Mouse (Mus musculus) cerebellum, postnatal 4 days (tissue): ENCODE data around the gene Trpm2.
A peak's percentile ranks its signal among the peaks of the same experiment; 100 is the strongest.
"Not testable (repeated sequence)": the region's sequence is repeated elsewhere in the genome, so short reads cannot be mapped to it uniquely, and the experiment has no call there.

ENCODE experiments used
- DNase-seq, 2 experiments: peaks; one replicate each; pipeline ENCODE4 v3.0.0; 2022; ENCODE audit warnings: low spot score in 2 of 2, mixed read lengths in 1 of 2

Trpm2 gene

DNA sequence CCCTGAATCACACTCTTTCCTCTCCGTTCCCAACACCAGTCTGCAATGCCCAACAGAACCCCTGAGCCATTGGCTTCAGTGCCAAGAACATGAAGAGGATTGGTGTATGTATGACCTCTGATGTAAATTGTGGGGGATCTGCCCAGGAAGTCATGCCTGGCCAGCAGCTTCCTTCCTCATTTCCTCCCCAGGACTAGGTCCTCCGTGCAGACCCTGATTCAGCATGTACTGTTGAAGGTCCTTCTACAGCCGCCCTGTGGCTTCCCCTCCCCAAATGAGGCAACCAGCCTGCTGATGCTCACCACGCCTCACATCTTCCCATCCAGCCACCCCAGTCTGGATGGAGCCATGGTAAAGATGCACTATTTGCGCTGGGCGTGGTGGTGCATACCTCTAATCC, at the start of gene Trpm2:
Gene Trpm2, minus strand, starts transcription at position 83 of the 400 bp plus-strand sequence.
- DNase-seq = no peak

DNA sequence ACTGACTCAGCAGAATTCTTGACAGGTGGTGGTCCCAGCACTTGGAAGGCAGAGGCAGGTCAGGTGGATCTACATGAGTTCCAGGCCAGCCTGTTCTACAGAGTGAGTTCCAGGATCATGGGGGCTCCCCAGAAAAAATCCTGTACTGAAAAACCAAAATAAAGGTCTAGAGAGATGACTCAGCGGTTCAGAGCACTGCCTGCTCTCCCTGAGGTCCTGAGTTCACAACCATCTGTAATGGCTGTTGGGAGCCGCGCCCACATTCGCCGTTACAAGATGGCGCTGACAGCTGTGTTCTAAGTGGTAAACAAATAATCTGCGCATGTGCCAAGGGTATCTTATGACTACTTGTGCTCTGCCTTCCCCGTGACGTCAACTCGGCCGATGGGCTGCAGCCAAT, 49.6 kb upstream of the Trpm2 start:
- DNase-seq = not testable (repeated sequence)

DNA sequence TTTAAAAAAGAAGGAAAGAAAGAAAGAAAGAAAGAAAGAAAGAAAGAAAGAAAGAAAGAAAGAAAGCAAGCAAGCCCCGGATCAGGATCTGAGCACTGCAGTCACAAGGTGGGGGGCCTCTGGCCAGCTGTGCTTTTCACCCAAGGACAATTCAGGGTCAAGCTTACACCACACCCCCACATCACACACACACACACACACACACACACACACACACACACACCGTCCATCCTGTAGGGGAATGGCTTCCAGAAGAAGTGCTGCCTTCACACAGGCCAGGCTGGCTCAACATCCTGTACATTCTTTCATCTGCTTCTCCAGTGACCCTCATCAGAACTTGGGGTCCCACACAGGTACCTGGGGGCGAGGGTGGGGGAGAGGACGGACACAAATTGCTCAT, 48.9 kb upstream of the Trpm2 start:
- DNase-seq = no peak

DNA sequence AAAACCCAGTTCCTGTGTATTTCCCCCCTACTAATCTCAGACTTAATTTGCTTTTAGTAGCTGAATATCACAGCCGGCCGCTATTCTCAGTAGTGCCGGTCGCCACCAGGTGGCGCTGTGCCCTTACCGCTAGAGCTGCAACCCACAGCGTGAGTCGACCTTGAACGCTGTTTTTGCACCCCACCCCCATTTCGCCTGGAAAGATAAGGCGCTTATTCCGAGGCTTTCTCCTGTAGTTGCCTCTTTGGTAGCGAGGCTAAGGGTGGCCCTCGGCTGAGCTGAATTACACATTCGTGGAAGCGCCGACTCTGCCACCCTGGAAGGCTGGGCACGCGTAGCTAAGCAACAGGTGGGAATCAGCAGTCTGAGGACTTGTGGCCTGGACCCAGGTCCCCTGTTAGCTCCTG, 48.4 kb upstream of the Trpm2 start:
- DNase-seq = peak; percentile 62 to 85

DNA sequence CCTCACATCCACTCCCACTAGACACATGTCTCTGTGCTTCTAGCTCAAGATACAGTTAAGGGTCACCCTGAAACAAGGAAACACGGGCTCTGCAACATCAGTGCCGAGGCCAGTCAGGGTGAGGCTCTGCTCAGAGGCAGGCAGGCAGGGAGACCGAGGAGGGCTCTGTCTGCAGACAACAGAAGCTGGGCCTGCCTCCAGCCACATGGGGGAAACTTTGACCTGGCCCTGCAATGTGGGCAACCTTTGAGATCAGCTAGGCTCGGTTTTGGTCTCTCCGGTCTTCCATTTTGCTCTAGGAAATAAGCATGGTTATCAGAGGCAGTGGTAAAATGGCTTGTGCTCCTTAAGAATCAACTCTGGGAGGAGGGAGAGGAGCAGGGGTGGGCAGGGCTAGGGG, 46.0 kb upstream of the Trpm2 start:
- no peak for DNase-seq

DNA sequence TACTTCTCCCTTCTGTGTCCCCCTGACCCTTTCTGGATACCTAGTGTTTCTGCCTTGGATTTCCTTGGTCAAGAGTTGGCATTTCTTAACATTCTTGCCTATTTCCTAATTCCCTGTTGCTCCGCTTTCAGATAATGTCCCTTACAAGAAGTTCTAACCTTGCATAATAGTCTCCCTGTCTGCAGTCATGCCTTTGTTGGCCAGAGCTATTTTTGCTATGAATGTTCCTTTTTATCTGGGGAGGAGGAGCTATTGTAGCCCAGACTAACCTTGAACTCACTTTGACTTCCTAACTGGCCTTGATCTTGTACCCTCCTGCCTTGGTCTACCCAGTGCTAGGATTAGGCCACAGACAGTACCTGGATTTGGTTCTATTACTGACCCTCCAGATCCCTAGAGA, 45.1 kb upstream of the Trpm2 start:
- no peak for DNase-seq

DNA sequence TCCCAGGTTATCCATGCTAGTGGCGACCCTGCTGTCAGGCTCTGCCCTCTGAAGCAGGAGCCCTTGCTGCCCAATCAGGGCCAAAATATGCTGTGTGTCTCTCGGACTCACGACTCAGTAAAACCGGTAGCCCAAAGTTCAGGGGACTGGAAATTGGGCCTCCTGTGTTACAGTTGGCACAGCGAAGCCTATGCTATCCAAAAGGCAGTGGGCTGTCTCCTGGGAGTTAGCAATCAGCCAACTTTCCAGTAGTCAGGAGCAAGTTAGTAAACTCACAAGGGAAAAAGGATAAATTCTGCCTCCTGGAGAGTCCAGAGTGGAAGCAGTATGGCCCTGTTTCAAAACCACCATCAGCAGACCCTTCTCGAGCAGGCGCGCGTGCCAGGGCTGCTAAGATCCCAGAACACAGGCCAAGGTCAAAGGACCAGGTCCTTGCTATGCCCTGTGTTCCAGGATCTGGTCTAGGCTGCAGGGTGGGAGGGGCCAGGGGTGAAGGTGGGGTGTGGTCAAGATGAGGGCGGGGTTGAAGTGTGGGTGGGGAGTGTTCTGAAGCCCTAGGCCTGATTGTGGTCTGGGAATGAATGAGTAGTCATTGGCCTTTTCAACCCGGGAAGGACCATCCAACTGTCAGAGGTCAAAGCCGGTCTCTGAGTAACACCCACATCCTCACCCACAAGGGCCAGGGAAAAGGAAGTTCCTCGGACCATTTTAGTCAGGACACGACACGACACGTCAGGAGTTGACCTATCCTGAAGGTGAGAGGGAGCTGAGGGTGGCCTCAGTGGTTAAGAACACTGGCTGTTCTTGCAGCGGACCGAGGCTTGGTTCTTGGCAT, 42.5 kb upstream of the Trpm2 start:
- no peak for DNase-seq

DNA sequence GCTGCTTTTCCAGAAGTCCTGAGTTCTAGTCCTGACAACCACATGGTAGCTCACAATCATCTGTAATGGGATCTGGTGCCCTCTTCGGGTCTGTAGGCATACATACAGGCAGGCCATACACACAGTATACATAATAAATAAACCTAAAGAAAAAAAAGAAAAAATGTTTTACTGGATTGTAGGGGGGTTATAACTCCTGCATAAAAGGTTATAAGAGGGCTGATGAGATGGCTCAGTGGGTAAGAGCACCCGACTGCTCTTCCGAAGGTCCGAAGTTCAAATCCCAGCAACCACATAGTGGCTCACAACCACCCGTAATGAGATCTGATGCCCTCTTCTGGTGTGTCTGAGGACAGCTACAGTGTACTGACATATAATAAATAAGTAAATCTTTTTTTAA, 40.8 kb upstream of the Trpm2 start:
- not testable (repeated sequence) for DNase-seq

DNA sequence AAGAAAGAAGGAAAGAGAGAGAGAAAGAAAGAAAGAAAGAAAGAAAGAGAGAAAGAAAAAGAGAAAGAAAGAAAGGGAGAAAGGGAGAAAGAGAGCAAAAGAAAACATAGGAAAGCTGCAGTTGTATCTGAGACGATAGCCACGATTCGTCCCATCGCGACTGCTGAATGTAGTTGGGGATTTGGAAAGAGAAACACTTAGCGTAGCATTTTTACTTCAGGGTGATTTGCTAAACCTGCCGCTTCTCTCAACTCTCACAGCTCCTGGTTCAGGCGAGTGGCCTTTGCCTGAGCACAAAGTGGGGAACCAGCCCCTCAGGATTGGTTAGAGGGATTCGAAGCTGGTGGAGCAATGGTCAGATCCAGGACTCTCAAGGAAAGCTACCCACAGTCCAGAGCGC, 40.0 kb upstream of the Trpm2 start:
- DNase-seq = no peak

DNA sequence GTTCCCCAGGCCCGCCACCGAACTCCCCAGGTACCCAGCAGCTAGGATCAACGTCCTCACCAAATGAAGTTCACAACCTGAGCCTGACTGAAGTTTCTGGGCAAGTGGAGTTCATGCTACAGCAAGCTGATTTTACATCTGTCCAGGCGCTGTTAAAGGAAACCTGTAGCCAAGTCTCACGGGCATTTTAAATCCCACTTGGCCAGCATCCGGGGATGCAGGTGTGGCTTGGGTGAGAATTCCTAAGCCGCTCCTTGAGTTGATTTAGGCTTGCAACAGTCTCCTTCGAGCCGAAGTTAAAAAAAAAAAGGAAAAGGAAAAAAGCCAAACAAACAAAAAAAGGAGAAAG, 39.6 kb upstream of the Trpm2 start, which contains the start of gene Pfkl:
Gene Pfkl, minus strand, starts transcription at position 139 of the 349 bp plus-strand sequence.
- DNase-seq = no peak

DNA sequence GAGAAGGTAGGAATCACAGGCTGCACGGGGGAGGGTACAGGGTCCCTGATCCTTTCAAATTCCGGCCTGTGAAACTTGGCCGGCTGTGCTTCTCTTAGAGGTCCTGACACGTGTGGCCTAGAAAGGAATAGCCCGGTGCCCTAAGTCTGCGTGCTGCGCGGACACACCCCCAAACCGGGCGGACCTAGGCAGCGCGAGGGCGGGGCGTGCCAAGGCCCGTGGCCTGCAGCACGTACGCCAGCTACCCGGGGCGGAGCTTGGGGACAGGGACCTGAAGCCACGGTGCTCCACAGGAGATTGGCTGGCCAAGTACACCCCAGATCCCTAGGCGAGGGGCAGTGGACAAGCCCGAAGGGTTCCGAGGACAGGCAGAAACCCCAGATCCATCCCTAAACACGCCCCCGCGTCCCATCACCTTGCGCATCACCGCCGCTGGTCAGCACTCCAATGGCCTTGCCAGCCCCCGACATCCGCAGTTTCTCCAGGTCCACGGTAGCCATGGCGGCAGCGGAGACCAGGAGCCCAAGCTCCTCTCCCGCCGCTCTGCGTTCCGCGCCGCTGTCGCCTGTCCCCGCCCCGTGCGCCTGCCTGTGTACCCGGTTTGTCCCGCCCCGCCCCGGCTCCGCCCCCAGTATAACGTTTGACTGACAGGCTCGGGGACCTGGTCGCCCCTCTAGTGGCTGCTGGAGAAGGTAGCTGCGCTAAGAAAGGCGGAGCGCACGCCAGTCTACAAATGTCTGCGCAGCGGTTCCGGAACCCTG, 39.0 kb upstream of the Trpm2 start:
- peak; percentile 86 to 94 for DNase-seq

DNA sequence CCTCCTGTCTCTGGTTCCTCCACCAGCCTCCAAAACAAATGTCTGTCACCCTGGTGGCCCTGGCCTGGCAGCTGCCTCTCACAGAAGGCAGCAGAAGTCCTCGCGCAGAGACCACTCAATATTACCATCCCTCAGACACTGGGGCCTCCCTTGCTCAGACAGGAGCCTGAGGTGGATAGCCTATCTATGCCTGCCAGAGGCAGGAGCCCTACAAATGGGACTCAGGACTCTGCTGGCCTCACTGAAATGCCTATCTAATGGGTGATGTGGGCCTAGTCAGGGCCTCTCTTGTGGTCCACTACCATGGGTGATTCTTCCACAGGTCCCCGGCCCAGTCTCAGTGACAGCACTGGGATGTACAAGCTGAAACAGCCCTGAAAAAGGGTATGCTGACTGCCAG, 37.8 kb upstream of the Trpm2 start:
- no peak for DNase-seq

DNA sequence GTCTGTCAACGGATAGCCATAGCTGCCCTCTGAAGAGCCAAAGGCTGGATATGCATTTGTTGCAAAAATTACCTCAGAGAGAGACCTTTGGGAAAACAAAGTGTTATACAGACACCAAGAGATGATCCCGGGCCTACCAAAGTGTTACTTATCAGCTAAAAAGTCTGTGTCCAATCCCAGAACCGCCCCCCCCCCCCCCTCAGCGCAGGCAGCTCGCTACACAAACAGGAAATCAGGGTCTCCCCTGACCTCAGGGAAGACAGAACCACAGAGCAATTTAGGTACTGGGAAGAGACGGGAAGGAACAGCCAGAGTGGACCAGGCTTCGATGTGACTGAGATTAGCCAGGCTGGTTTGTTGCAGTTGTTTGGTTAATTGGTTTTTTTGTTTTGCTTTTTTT, 36.8 kb upstream of the Trpm2 start:
- no peak for DNase-seq

DNA sequence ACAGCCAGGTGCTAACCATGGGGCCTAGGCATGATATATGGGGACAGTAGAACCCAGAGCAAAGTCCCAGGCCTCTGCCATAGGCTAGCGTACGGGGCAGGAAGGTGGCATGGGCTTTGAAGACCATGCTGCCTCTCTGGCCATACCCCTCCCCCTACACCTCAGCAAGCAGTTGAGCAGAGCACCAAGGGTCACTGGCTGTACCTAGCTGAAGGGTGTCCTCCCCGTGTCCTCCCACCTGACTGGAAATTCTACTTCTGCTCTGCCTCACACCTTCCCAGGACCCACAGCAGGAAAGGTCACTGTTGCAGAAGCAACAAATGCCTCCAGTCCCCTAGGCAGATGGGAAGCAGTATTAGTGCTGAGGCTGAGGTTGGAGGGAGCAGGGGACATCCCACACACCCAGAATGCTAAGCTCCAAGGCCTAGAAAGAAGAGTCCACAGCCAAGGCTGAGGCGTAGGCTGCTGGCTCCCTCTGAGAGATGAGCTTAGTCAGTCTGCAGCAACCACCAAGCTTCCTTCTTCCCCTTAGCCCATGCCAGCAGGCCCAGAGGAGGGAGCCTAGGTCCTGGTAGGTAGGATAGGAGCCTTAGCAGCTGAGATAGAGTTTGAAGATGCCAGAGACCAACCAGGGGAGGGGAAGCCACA, 35.6 kb upstream of the Trpm2 start:
- DNase-seq = no peak

DNA sequence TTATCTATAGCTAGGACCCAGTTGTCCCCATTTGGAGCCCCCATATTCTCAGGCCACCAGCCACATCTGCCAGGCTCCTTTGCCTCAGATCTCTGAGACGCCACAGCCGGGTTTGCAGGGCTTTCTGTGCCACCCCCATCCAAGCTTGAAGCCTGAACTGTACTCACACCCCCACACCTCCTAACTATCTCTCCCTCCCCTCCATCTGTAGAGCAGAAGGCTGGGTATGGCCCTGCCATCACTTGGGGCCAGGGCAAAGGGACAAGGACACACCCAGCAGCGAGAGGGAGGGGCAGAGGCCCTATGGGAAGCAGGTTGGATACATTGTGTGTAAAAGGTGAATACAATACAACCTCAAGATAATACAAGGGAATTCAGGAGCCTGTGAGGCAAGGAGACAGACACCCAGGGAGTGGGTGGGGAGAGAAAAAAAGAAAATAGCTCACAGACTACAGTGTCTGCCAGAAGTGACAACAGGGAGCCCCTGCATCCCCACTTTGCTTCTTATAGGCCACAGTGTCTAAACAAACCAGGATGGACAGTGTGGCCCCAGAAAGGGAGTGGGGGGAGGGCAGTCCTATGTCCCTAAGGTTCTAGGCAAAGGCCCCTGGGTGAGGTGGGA, 34.2 kb upstream of the Trpm2 start:
- no peak for DNase-seq

DNA sequence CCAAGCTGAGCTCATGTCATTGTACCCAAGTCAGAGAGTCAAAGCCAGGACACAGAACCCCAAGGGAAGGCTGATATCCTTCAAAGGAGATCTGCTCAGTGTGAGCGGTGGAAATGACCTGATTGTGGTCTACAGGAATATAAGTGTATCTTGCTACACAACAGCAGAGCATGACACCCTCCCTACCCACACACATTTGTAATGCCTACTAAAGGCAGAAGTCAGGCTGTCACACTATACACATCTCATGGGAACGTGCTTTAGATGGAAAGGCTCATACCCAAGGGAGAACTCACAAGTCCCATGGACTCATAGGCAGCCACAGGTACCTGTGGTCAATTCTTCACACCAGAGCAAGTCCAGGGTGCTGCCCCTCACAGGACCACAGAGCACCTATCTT, 32.0 kb upstream of the Trpm2 start:
- DNase-seq = no peak

DNA sequence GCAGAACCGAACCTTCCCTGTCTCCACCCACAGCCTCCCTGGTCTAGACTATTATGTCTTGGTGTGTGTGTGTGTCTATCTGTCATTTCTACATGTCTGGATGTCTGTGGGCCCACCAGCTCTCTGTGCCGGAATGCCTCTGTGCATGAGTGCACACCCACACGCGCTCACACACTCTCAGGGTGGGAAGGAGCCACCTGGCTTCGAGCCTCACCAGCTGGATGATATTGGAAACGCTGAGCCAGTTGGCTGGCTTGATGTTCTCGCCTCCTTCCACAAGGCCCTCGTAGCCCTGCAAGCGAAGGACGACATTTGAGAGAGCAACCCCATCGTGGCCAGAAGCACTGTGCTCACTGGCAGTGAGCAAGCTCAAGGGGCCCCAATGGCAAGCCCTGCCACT, 31.4 kb upstream of the Trpm2 start:
- no peak for DNase-seq

DNA sequence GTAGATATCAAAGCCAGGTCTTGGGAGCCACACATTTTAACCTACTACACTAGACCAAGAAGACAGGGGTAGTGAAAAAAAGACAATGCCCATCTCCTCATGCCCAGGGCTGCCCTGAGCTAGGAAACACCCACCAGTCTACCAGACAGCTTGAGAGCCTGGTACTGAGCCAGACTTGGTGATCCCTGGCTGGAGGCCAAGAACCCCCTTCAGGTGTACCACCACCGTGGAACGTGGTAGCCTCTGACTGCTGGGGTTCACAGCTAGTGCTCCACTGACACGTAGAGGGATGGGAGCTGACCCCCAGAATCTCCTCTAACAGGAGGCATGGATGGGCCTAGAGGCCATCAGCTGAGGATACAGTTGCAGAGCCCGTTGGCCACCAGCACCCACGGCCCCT, 29.8 kb upstream of the Trpm2 start:
- no peak for DNase-seq

DNA sequence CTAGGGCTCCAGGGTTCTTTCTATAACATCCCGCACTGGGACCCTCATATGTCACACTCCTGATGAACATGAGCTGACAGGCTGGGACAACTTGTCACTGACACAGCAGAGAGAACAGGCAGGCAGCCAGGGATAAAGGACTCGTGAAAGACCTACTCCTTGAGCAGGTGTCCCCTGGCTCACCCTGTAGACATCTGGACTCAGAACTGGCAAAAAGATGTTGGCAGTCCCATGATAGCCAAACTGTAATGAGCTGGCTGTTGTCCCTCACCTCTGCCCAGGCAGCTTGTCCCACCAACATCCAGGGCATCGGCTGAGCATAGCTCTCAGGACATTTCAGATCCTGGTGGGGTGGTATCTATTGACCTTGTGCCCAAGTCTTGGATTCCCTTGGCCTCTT, 25.3 kb upstream of the Trpm2 start:
- no peak for DNase-seq

DNA sequence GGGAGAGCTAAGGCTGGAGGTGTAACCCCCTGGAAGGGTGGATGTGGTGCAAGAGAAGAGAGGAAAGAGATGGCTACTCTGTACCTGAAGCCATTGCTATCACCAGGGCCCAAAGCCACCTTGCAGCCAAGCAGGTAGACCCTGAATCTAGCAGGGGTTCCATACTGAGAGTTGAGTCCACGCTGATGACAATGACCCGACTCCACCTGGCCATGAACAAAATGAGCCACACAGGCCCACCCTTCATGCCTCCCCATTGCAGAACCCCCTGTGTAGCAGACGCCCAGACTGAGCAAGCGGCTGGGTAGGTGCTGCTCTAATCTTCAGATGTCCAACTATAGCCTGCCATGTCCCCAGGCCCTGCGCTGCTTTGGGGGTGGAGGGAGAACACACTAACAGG, 15.4 kb upstream of the Trpm2 start:
- no peak for DNase-seq

DNA sequence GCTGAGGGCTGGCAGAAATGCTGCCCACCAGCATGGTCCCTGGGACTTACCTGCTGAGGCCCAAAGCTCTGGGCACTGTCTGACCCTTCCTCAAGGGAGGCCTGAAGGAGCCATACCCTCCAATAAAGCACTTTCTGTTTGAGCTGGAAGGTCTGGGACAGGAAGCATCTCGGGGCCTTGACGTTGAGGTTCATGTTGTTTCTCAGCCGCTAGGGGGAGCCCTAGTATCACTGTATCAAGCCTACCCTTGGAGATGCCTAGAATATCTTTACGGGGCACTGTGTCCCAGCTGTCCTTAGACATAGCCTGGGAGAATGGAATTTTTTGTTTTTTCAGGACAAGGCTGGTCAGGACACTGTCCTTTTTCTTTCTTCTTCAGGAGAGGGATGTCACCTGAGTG, 14.3 kb upstream of the Trpm2 start:
- DNase-seq = peak in 1 of 2 experiments; percentile 65
